Mouse (Mus musculus): ENCODE data around the gene Clrn1. TPM values are rescaled to one million over a fixed set of nuclear protein-coding genes. Genes with fewer than 3 reads are reported as not detected.

Clrn1 gene
- total RNA-seq, 2 experiments from 2014 or later, result not detected

DNA sequence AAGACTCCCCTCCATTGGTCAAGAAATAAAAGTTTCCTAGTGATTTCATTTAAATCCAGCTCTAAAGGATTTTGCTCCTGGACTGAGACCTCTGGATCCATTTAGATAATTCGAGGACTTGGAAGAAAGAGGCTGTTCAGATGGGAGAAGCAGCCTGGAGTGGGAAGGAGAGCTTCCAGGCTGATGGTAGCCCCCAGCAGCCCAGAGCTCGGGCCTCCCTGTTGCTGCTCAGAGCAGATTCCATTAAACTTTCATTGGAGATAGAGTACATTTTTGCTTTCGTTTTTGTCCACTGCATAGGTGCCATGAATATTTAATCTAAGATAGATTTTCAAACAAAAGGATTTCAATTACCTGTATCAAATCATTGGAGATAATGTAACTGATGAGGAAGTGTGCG is 62.9 kb downstream of the Clrn1 start, which contains the start of gene Mindy4b-ps:
Gene Mindy4b-ps (minus strand): TSS at position 101 of the 400 bp plus-strand sequence.
- Histone ChIP-seq H3K4me3 (no peak within 1 kb of the TSS), H3K27ac (no peak within 1 kb of the TSS)
- intact Hi-C loops (cut with DNase I), result no loop called here
- TF ChIP-seq CTCF (IDR thresholded peaks at IDR 0.05), result no peak
- DNase-seq, result no peak

DNA sequence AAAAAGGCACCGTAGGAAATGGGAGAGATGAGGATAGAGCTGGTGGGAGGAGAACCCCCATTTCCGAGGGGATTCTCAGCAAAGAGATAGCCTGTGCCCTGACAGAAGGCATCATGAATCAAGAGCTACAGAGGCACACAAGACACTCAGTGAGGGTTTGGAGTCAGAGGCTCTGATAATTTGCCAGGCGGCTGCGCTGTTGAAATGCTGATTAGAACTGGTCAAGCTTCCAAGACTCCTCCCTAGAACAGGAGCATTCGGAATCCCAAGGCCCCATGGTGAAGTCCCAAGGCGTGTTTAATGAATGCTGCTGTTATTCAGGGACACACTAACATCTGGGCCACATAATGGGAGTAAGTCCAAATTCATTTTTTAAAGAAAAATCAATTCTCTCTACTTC is 67.8 kb downstream of the Clrn1 start:
- peak; percentile 23 for DNase-seq
- no peak overlapping the region for H3K27ac ChIP-seq
- no peak for TF ChIP-seq CTCF (IDR thresholded peaks at IDR 0.05)
- intact Hi-C loops (cut with DNase I), result no loop called here
- H3K4me3 ChIP-seq, result no peak overlapping the region

DNA sequence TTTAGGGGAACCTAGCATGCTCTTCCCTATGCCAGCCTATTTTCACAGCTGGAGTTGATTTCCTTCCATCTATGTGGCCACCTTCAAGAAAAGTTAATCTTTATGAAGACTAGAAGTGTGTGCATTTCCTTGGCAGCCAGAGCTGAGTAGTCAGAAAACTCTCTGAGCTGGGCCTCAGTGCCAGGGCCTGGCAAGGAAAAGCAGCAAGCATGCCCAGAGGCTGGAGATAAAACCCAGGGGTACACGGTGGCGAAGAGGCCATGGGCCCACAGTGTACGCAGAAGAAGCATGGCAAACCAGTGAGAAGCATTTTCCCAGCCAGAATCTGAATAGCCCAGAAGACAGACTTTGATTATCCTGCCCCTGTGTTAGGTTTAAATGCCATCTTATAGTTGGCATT is 70.9 kb downstream of the Clrn1 start:
- no peak for TF ChIP-seq CTCF (IDR thresholded peaks at IDR 0.05)
- DNase-seq, result peak; percentile 26
- intact Hi-C loops (cut with DNase I), result no loop called here
- H3K4me3 ChIP-seq, result no peak overlapping the region
- H3K27ac ChIP-seq, result no peak overlapping the region

DNA sequence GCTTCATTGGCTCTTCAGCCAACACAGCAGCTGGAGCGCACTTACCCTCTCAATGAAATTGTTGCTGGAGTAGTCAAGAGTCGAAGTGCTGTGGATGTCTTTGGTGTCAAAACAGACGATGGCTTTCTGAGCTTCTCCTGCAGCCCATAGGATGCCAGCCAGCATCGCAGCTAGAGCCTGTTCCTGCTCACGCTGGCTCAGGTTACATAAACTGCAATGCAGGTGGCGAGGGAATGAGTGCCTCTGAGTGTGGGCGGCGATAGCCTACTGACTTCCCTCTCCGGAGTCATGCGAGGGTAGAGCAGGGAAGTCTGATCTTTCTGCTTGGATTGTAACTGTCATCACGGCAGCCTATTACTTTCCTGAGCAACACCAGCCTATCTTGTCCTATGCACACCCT is 74.8 kb downstream of the Clrn1 start:
- peak; percentile 18 for DNase-seq
- intact Hi-C loops (cut with DNase I), result no loop called here
- no peak for TF ChIP-seq CTCF (IDR thresholded peaks at IDR 0.05)
- Histone ChIP-seq H3K27ac (no peak overlapping the region), H3K4me3 (no peak overlapping the region)

DNA sequence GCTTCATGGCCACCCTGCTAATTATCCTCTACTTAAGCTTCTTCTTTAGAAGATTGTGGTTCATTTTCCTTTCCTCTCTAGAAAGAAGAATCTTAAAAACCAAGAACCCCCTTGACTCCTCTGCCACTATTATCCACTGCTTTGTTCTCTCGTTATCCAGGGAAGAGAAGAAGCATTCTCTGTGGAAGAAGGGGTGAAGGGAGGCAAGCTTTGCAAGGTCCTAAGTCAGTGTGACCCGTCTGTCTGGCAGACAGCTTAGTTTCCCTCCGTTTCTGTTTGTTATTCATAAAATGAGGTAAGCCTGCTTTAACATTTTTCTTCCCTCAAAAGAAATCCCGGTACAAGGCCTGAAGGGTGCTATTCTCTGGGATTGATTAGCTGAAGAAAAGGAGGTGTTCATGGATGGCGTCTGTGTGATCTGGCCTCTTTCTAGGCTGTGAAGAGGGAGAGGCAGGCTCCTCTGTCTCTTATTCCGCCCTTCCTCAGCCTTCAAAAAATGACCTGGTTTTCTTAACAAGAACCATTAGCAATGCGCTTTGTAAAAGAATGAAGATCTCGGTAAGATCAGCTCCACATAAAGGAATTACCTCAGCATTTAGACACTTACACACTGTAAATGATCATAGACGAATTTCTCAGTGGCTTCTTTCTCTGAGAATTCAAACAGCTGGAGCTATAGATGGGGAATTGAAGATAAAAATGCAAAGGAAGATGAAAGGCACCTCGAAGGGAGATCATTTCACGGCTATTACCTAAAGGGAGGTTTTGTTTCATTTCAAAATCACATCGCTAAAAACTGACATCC is 75.8 kb downstream of the Clrn1 start:
- DNase-seq, result no peak
- H3K4me3 ChIP-seq, result no peak overlapping the region
- no peak overlapping the region for H3K27ac ChIP-seq
- intact Hi-C loops (cut with DNase I), result no loop called here
- no peak for TF ChIP-seq CTCF (IDR thresholded peaks at IDR 0.05)

DNA sequence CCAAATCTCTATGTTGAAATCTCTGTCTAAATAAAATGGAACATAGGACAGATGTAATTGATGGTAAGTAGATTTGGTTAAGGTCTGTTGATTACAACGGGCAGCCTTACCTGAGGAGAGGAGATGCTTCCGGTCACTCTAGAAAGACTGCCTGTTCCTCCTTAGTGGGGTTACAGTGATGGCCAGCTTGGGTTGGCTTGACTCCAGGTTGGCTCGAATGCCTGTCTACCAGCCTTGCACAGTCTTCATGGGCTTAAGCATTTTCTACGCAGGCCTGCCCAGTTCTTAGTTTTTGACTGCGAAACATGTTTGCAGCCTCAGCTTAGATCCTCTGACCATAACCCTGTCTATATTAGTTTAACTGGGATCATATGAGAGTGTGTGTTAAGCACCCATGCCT is 76.5 kb downstream of the Clrn1 start:
- intact Hi-C loops (cut with DNase I), result no loop called here
- Histone ChIP-seq H3K4me3 (no peak overlapping the region), H3K27ac (no peak overlapping the region)
- TF ChIP-seq CTCF (IDR thresholded peaks at IDR 0.05), result no peak
- DNase-seq, result no peak

DNA sequence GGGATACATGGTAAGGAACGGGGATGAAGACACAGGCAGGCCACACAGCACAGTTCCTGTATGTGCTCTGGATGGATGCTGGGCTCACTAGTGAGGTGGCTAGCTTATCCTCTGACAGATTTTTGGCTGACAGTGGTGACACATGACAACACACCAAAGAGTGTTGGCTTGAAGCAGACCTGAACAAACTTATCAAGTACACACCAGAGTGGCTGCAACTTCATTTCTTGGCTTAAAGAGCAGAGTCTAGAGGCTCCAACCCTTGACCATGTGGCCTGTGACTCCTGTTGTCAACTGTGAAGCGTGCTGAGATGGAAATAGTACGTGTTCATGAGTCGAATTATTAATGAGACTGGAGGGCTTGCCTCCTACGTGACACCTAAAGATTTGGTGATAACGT is 80.4 kb downstream of the Clrn1 start:
- no peak overlapping the region for H3K27ac ChIP-seq
- TF ChIP-seq CTCF (IDR thresholded peaks at IDR 0.05), result no peak
- no peak for DNase-seq
- no peak overlapping the region for H3K4me3 ChIP-seq
- intact Hi-C loops (cut with DNase I), result no loop called here

DNA sequence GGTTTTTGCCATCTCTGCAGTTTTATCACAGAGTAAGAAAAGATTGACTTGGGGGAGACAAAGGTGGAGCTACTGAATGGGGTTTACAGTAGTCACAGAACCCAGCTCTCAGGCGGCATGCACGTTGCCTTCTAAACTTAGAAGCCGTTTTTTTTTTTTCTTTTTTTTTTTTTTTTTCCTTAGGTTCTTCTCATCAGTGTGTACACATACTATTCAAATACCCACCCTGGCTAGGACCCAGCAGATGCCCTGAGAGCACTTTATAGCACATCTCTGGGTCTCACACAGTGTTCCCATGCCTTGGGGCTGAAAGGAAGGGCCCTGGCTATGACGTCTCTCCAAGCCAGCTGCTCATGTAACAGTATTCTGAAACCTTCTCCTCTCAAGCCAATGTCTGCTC is 86.5 kb downstream of the Clrn1 start:
- no peak for DNase-seq
- Histone ChIP-seq H3K4me3 (no peak overlapping the region), H3K27ac (no peak overlapping the region)
- intact Hi-C loops (cut with DNase I), result no loop called here
- no peak for TF ChIP-seq CTCF (IDR thresholded peaks at IDR 0.05)

DNA sequence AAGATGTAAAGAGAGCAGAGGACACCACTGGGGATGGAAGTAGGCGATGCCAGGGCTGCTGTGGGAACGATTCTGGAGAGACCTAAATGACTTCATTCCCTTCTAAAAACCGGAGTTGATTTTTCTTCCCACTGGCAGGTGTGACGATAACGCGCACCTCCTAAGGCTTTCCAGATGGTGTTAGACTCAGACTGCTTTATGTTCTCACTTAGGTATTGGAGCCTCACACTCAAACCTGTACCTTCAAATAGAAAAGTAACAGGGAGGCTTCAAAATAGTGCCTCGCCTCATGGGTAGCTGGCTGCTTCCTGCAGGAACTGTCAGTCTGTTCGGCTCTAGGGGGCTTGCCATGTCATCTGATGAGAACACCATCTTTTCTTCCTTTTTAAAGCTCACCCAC is 86.9 kb downstream of the Clrn1 start:
- Histone ChIP-seq H3K4me3 (no peak overlapping the region), H3K27ac (no peak overlapping the region)
- no peak for TF ChIP-seq CTCF (IDR thresholded peaks at IDR 0.05)
- intact Hi-C loops (cut with DNase I), result no loop called here
- DNase-seq, result no peak

Other genes starting within 250 kb of the Clrn1 start
- gene Erich6, start 248.1 kb downstream of the Clrn1 start, total RNA-seq (2021), result not detected
- gene Siah2, start 192.9 kb downstream of the Clrn1 start, total RNA-seq (2021), result 10 to 100 TPM in 1 of 2 experiments, 1 to 10 TPM in 1; 8.3 to 11.8 TPM
- not detected for gene Mindy4b-ps, start 63.0 kb downstream of the Clrn1 start, total RNA-seq (2021)
- gene Med12l, start 120.5 kb upstream of the Clrn1 start, total RNA-seq (2021), result under 1 TPM; 0.54 to 0.92 TPM
- not detected for gene Gpr171, start 216.5 kb upstream of the Clrn1 start, total RNA-seq (2021)